Mouse (Mus musculus) embryonic stem cell, embryonic (primary cell): ENCODE measurements around the gene Ehmt2.

Experiments
- CTCF ChIA-PET, 4 experiments: fragments of 300-600 bp in 2 of 4; fragments of 350-600 bp in 2 of 4; sonication (Branson Sonifier 250); formaldehyde crosslinking; loops; one replicate each; lab custom pipeline; 2022; ENCODE audit warnings: inconsistent platforms in 2 of 4; lab: Charles Lee
- POLR2A ChIA-PET, 4 experiments: fragments of 300-600 bp in 2 of 4; fragments of 350-600 bp in 2 of 4; sonication (Branson Sonifier 250); formaldehyde crosslinking; loops; one replicate each; lab custom pipeline; 2022; ENCODE audit warnings: antibody characterized with exemption in 4 of 4, inconsistent platforms in 1 of 4; lab: Charles Lee

Ehmt2 gene

DNA sequence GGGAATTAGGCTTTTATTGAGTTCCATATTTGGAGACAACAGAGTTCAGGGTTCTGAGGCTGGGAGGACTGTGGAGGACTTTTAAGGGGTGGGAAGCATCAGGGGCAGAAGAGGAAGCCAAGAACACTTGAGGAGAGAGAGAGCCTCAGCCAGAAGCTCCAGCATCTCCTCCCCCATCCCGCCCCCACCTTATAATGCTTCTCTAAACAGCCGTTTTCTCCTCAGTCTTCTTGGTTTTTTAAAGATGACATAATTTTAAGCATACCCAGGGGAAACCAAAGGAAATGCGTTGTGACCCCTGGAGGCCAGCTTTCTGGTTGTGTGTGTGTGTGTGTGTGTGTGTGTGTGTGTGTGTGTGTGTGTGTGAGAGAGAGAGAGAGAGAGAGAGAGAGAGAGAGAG, 63.9 kb downstream of the Ehmt2 start:
- POLR2A ChIA-PET = interaction anchor here (0.6 to 9.5 kb wide), 10 partner anchors 10 to 191 kb away, joined by 3 to 216 read pairs (median 5); partner anchors contain the start of genes Hspa1a (in 2 of the 4) and Hspa1l (in 2 of the 4)
- CTCF ChIA-PET = interaction anchor here in 1 of 4 experiments (0.7 kb wide), 1 partner anchor 356 kb away, joined by 5 read pairs; no protein-coding TSS in a partner anchor

DNA sequence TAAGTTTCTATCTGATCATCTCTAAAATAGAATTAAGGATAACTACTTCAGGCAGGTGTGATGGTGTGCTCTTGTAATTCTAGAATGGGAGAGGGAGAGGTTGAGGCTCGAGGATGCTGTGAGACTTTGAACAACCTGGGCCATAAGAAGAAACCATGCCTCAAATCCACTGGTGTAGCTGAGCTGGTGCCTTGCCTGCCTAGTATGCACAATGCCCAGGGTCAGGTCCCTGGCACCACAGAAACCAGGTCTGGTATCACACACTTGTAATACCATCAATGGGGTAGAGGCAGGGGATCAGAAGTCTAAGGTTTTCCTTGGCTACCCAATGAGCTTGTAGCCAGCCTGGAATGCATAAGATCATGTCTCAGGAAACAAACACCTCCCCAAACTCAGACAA, 64.6 kb downstream of the Ehmt2 start:
- CTCF ChIA-PET = interaction anchor here in 1 of 4 experiments (0.6 to 0.9 kb wide), 4 partner anchors 10 to 357 kb away, joined by 4 to 5 read pairs (median 4); partner anchors contain the start of genes C2 and Ehmt2
- POLR2A ChIA-PET = interaction anchor here (0.6 to 9.5 kb wide), 17 partner anchors 7 to 190 kb away, joined by 3 to 216 read pairs (median 6); partner anchors contain the start of genes Ddah2 (in 1 of the 4), Hspa1a (in 1 of the 4), Hspa1l (in 1 of the 4) and Lsm2 (in 1 of the 4)
